Mouse (Mus musculus) forebrain, embryonic 14.5 days (tissue): ENCODE results near the gene Ndufc2. TPM values are rescaled to one million over a fixed set of nuclear protein-coding genes. Genes with fewer than 3 reads are reported as not detected.

Experiments
- ATAC-seq: fragments of 200-750 bp; cut with Nextera tagmentation; 2 replicates; pipeline ENCODE4 v1.8.0; 2017; ENCODE audit warnings: mild to moderate bottlenecking, moderate library complexity
- DNase-seq: peaks from one replicate; pipeline ENCODE4 v3.0.0-alpha.2; 2015; ENCODE audit warnings: low spot score
- H3K27ac ChIP-seq: fragments of 300-500 bp; sonication (generic); 2 replicates; pipeline ENCODE4 v1.5.1; 2014; ENCODE audit warnings: low read depth, mild to moderate bottlenecking, control low read depth, low read length, moderate library complexity
- H3K27me3 ChIP-seq: fragments of 300-500 bp; sonication (generic); replicated peaks from 2 replicates; pipeline ENCODE4 v1.6.1; 2014; ENCODE audit warnings: low read length, control low read depth, mixed read lengths; ENCODE audit not compliant: control insufficient read depth, insufficient read depth
- H3K36me3 ChIP-seq: fragments of 300-500 bp; sonication (generic); 2 replicates; pipeline ENCODE4 v1.6.1; 2014; ENCODE audit warnings: low read length, control low read depth; ENCODE audit not compliant: control insufficient read depth, insufficient read depth
- H3K4me1 ChIP-seq: fragments of 300-500 bp; sonication (generic); 2 replicates; pipeline ENCODE4 v1.6.1; 2014; ENCODE audit warnings: antibody characterized with exemption, low read length, control low read depth; ENCODE audit not compliant: control insufficient read depth, insufficient read depth
- H3K4me2 ChIP-seq: fragments of 300-500 bp; sonication (generic); 2 replicates; pipeline ENCODE4 v1.6.1; 2014; ENCODE audit warnings: mild to moderate bottlenecking, control low read depth, low read length
- H3K4me3 ChIP-seq: fragments of 300-500 bp; sonication (generic); 2 replicates; pipeline ENCODE4 v1.5.1; 2014; ENCODE audit warnings: low read depth, low read length, control low read depth
- H3K9ac ChIP-seq: fragments of 300-500 bp; sonication (generic); 2 replicates; pipeline ENCODE4 v1.6.1; 2014; ENCODE audit warnings: mild to moderate bottlenecking, low read length, control low read depth, moderate library complexity
- H3K9me3 ChIP-seq: fragments of 300-500 bp; sonication (generic); replicated peaks from 2 replicates; pipeline ENCODE4 v1.6.1; 2016; ENCODE audit warnings: low read length, control low read depth, mixed read lengths; ENCODE audit not compliant: control insufficient read depth
- WGBS: fragments of 180-500 bp; shearing (Covaris S2); extraction: QIAGEN DNeasy Blood & Tissue Kit; methylation state at CpG from one replicate; pipeline ENCODE4 v1.1.7; 2014; 5-methylcytosine and 5-hydroxymethylcytosine counted together
- polyA plus RNA-seq: library from polyadenylated mRNA; unstranded; fragments of >200 nt; fragmentation: Nextera tagmentation; extraction: Ambion mirVana; gene quantifications from 2 replicates; pipeline ENCODE4 v1.2.1, GENCODE M21; 2014

The Ndufc2 gene
- polyA plus RNA-seq, 1 experiment from 2014 or later, result 569 TPM

- 73% methylated on average over 25 of the region's 25 CpGs for WGBS
These were observed 17.3 kb downstream of the Ndufc2 start, which contains the start of gene Thrsp for GRCm38 (mm10) chr7:97416906-97417777. Thrsp (minus strand) TSS chr7:97417730.

GRCm38 (mm10) chr7:97418717-97419116 is 18.9 kb downstream of the Ndufc2 start:
- no peak for ATAC-seq

More at GRCm38 (mm10) chr7:97416906-97417777, 17.3 kb downstream of the Ndufc2 start, which contains the start of gene Thrsp:
- H3K4me2 ChIP-seq, result no peak within 1 kb of the TSS
- H3K9ac ChIP-seq, result no peak within 1 kb of the TSS
- H3K4me1 ChIP-seq, result peaks cover 3% of the 10 kb centered on the region; the same call in 1 of the 2 replicates
- H3K4me3 ChIP-seq, result no peak within 1 kb of the TSS
- no peak within 1 kb of the TSS for H3K27ac ChIP-seq
- H3K9me3 ChIP-seq, result no peaks in the 10 kb centered on the region
- ATAC-seq (peak; percentile 66; the same call in 1 of the 2 replicates), DNase-seq (peak; percentile 71)
- H3K27me3 ChIP-seq, result no peaks in the 10 kb centered on the region
- 0 out of 2 replicates have a peak, but pooled peaks cover 6% of the 10 kb centered on the region for H3K36me3 ChIP-seq

DNA sequence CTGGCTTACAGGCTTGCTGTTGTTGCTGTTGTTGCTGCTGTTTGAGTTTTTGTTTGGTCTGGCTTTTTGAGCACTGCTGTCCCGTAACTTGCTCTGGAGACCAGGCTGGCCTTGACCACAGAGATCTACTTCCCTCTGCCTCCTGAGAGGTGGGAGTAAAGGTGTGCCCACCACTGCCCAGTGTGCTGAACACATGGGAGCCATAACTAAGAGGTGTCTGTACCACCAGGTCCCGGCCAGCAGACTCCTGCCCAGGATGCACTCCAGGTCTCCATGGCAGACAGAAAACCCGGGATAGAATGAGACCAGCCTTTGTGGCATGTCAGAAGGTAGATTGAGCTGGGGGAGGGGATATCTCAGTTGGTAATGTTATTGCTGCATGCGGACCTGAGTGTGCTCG is 19.4 kb downstream of the Ndufc2 start:
- no peaks in the 10 kb centered on the region for H3K9me3 ChIP-seq
- ATAC-seq (no peak), DNase-seq (no peak)
- no peak overlapping the region for H3K4me3 ChIP-seq
- no peak overlapping the region for H3K27ac ChIP-seq
- peaks cover 3% of the 10 kb centered on the region; the same call in 1 of the 2 replicates for H3K4me1 ChIP-seq
- H3K4me2 ChIP-seq, result no peak overlapping the region
- no peak overlapping the region for H3K9ac ChIP-seq
- WGBS, result 88% methylated on average over 5 of the region's 5 CpGs
- H3K36me3 ChIP-seq, result no peaks in the 10 kb centered on the region
- no peaks in the 10 kb centered on the region for H3K27me3 ChIP-seq

More at GRCm38 (mm10) chr7:97418717-97419116, 18.9 kb downstream of the Ndufc2 start:
- Histone ChIP-seq H3K27me3 (no peaks in the 10 kb centered on the region), H3K9me3 (no peaks in the 10 kb centered on the region), H3K36me3 (no peaks in the 10 kb centered on the region), H3K27ac (no peak overlapping the region), H3K4me1 (peaks cover 3% of the 10 kb centered on the region; the same call in 1 of the 2 replicates), H3K4me2 (no peak overlapping the region), H3K9ac (no peak overlapping the region), H3K4me3 (no peak overlapping the region)
- no peak for DNase-seq
- 78% methylated on average over 5 of the region's 5 CpGs for WGBS

GRCm38 (mm10) chr7:97420406-97420805 is 20.6 kb downstream of the Ndufc2 start:
- H3K4me2 ChIP-seq, result no peak overlapping the region
- no peak overlapping the region for H3K27ac ChIP-seq
- no peak overlapping the region for H3K4me3 ChIP-seq
- ATAC-seq, result no peak
- H3K9ac ChIP-seq, result no peak overlapping the region
- no peaks in the 10 kb centered on the region for H3K9me3 ChIP-seq
- peaks cover 5% of the 10 kb centered on the region; the same call in 1 of the 2 replicates for H3K4me1 ChIP-seq
- 88% methylated on average over 1 of the region's 1 CpGs for WGBS
- DNase-seq, result no peak
- H3K27me3 ChIP-seq, result no peaks in the 10 kb centered on the region
- no peaks in the 10 kb centered on the region for H3K36me3 ChIP-seq

GRCm38 (mm10) chr7:97420958-97421651 is 21.3 kb downstream of the Ndufc2 start:
- Histone ChIP-seq H3K4me2 (no peak overlapping the region), H3K4me1 (peaks cover 5% of the 10 kb centered on the region; the same call in 1 of the 2 replicates), H3K27ac (no peak overlapping the region; the same call in 1 of the 2 replicates), H3K27me3 (no peaks in the 10 kb centered on the region), H3K36me3 (no peaks in the 10 kb centered on the region), H3K9me3 (no peaks in the 10 kb centered on the region), H3K9ac (no peak overlapping the region), H3K4me3 (no peak overlapping the region)
- WGBS, result 54% methylated on average over 8 of the region's 8 CpGs
- DNase-seq, result peak; percentile 45
- no peak for ATAC-seq

GRCm38 (mm10) chr7:97423754-97424153 is 24.0 kb downstream of the Ndufc2 start:
- DNase-seq (no peak), ATAC-seq (no peak)
- no peak overlapping the region for H3K9ac ChIP-seq
- H3K36me3 ChIP-seq, result no peaks in the 10 kb centered on the region
- H3K27me3 ChIP-seq, result no peaks in the 10 kb centered on the region
- H3K9me3 ChIP-seq, result no peaks in the 10 kb centered on the region
- 0 out of 2 replicates have a peak, but pooled peaks cover 2% of the 10 kb centered on the region for H3K4me1 ChIP-seq
- WGBS, result 61% methylated on average over 5 of the region's 5 CpGs
- no peak overlapping the region for H3K4me2 ChIP-seq
- no peak overlapping the region for H3K27ac ChIP-seq
- H3K4me3 ChIP-seq, result no peak overlapping the region

GRCm38 (mm10) chr7:97424621-97425245 is 24.9 kb downstream of the Ndufc2 start:
- H3K36me3 ChIP-seq, result no peaks in the 10 kb centered on the region
- 9% methylated on average over 12 of the region's 12 CpGs for WGBS
- H3K4me3 ChIP-seq, result no peak overlapping the region
- no peak overlapping the region; the same call in 1 of the 2 replicates for H3K27ac ChIP-seq
- DNase-seq (peak; percentile 87), ATAC-seq (peak; percentile 88)
- H3K9me3 ChIP-seq, result no peaks in the 10 kb centered on the region
- H3K9ac ChIP-seq, result peak overlapping the region; percentile 8; the same call in 1 of the 2 replicates
- peaks cover 7% of the 10 kb centered on the region for H3K4me1 ChIP-seq
- no peaks in the 10 kb centered on the region for H3K27me3 ChIP-seq
- H3K4me2 ChIP-seq, result no peak overlapping the region

GRCm38 (mm10) chr7:97426566-97426965 is 26.8 kb downstream of the Ndufc2 start:
- no peak overlapping the region for H3K4me3 ChIP-seq
- no peaks in the 10 kb centered on the region for H3K9me3 ChIP-seq
- H3K36me3 ChIP-seq, result no peaks in the 10 kb centered on the region
- no peak overlapping the region for H3K27ac ChIP-seq
- H3K27me3 ChIP-seq, result no peaks in the 10 kb centered on the region
- H3K4me2 ChIP-seq, result no peak overlapping the region
- no peak overlapping the region for H3K9ac ChIP-seq
- peaks cover 14% of the 10 kb centered on the region for H3K4me1 ChIP-seq
- no peak for DNase-seq
- ATAC-seq, result no peak
- WGBS, result 73% methylated on average over 6 of the region's 6 CpGs
